Mouse (Mus musculus) stomach, postnatal 0 days (tissue): Measurements from ENCODE around the gene Chd5. TPM values are rescaled to one million over a fixed set of nuclear protein-coding genes. Genes with fewer than 3 reads are reported as not detected.

Source experiments
- ATAC-seq: fragments of 200-750 bp; cut with Nextera tagmentation; 2 replicates; pipeline ENCODE4 v1.8.0; 2017; ENCODE audit not compliant: low FRiP score, low TSS enrichment
- DNase-seq: peaks from one replicate; pipeline ENCODE4 v3.0.0-alpha.2; 2016; ENCODE audit warnings: low spot score
- H3K27ac ChIP-seq: fragments of 300-500 bp; sonication (generic); replicated peaks from 2 replicates; pipeline ENCODE4 v1.5.1; 2014; ENCODE audit warnings: mild to moderate bottlenecking, control low read depth
- H3K27me3 ChIP-seq: fragments of 300-500 bp; sonication (generic); 2 replicates; pipeline ENCODE4 v1.6.1; 2014; ENCODE audit warnings: low read length; ENCODE audit not compliant: control insufficient read depth, insufficient read depth
- H3K36me3 ChIP-seq: fragments of 300-500 bp; sonication (generic); 2 replicates; pipeline ENCODE4 v1.6.1; 2014; ENCODE audit warnings: low read length, mixed read lengths; ENCODE audit not compliant: control insufficient read depth, insufficient read depth
- H3K4me1 ChIP-seq: fragments of 300-500 bp; sonication (generic); replicated peaks from 2 replicates; pipeline ENCODE4 v1.6.1; 2014; ENCODE audit warnings: antibody characterized with exemption; ENCODE audit not compliant: control insufficient read depth, insufficient read depth
- H3K4me2 ChIP-seq: fragments of 300-500 bp; sonication (generic); replicated peaks from 2 replicates; pipeline ENCODE4 v1.6.1; 2014; ENCODE audit warnings: low read depth, mild to moderate bottlenecking, control low read depth, moderate library complexity
- H3K4me3 ChIP-seq: fragments of 300-500 bp; sonication (generic); 2 replicates; pipeline ENCODE4 v1.5.1; 2014; ENCODE audit warnings: low read depth, low read length, control low read depth
- H3K9ac ChIP-seq: fragments of 300-500 bp; sonication (generic); 2 replicates; pipeline ENCODE4 v1.6.1; 2014; ENCODE audit warnings: mild to moderate bottlenecking, low read length, control low read depth, mixed read lengths
- H3K9me3 ChIP-seq: fragments of 300-500 bp; sonication (generic); 2 replicates; pipeline ENCODE4 v1.6.1; 2016; ENCODE audit warnings: low read length; ENCODE audit not compliant: control insufficient read depth
- CTCF ChIP-seq: IDR thresholded peaks from 2 replicates; pipeline ENCODE4 v1.5.1; 2016; ENCODE audit warnings: antibody characterized with exemption, low read depth, mild to moderate bottlenecking, moderate library complexity
- EP300 ChIP-seq: optimal IDR thresholded peaks from 2 replicates; pipeline ENCODE3; 2016; ENCODE audit warnings: antibody characterized with exemption
- WGBS: fragments of 180-500 bp; shearing (Covaris S2); extraction: QIAGEN DNeasy Blood & Tissue Kit; methylation state at CpG from one replicate; pipeline ENCODE4 v1.1.7; 2014; 5-methylcytosine and 5-hydroxymethylcytosine counted together
- polyA plus RNA-seq: library from polyadenylated mRNA; unstranded; fragments of >200 nt; fragmentation: Nextera tagmentation; extraction: Ambion mirVana; gene quantifications from 2 replicates; pipeline ENCODE4 v1.2.1, GENCODE M21; 2015

Gene Chd5
- polyA plus RNA-seq, 1 experiment from 2014 or later: 1.9 TPM

GRCm38 (mm10) chr4:152300375-152300774 lies 38.1 kb upstream of the Chd5 start:
- no peak for ATAC-seq
- whole genome bisulfite sequencing: 92% methylated on average over 8 of the region's 8 CpGs

GRCm38 (mm10) chr4:152302012-152302411 lies 36.4 kb upstream of the Chd5 start:
- peaks cover 5% of the 10 kb centered on the region; the same call in 1 of the 2 replicates for H3K4me1 ChIP-seq
- H3K4me2 ChIP-seq: no peak overlapping the region
- H3K27ac ChIP-seq: no peak overlapping the region
- 75% methylated on average over 11 of the region's 11 CpGs for WGBS
- no peak for ATAC-seq
- no peaks in the 10 kb centered on the region for H3K9me3 ChIP-seq
- peaks cover 8% of the 10 kb centered on the region for H3K36me3 ChIP-seq
- H3K9ac ChIP-seq: no peak overlapping the region
- H3K4me3 ChIP-seq: no peak overlapping the region
- no peak for DNase-seq
- H3K27me3 ChIP-seq: no peaks in the 10 kb centered on the region
- TF ChIP-seq CTCF: no peak
- TF ChIP-seq EP300: no peak

More at GRCm38 (mm10) chr4:152300375-152300774, 38.1 kb upstream of the Chd5 start:
- H3K27me3 ChIP-seq: no peaks in the 10 kb centered on the region
- no peak for DNase-seq
- H3K9me3 ChIP-seq: no peaks in the 10 kb centered on the region
- no peak overlapping the region for H3K4me2 ChIP-seq
- TF ChIP-seq CTCF (no peak), EP300 (no peak)
- peaks cover 8% of the 10 kb centered on the region for H3K36me3 ChIP-seq
- no peak overlapping the region for H3K4me3 ChIP-seq
- H3K27ac ChIP-seq: no peak overlapping the region
- no peak overlapping the region for H3K9ac ChIP-seq
- H3K4me1 ChIP-seq: peaks cover 5% of the 10 kb centered on the region; the same call in 1 of the 2 replicates

GRCm38 (mm10) chr4:152303172-152303571 lies 35.3 kb upstream of the Chd5 start:
- Histone ChIP-seq H3K27ac (no peak overlapping the region), H3K4me2 (no peak overlapping the region), H3K4me1 (peaks cover 2% of the 10 kb centered on the region; the same call in 1 of the 2 replicates), H3K9me3 (no peaks in the 10 kb centered on the region), H3K4me3 (no peak overlapping the region), H3K36me3 (peaks cover 8% of the 10 kb centered on the region), H3K27me3 (no peaks in the 10 kb centered on the region), H3K9ac (no peak overlapping the region)
- ATAC-seq (no peak), DNase-seq (no peak)
- TF ChIP-seq EP300 (no peak), CTCF (no peak)
- WGBS: 92% methylated on average over 10 of the region's 10 CpGs

GRCm38 (mm10) chr4:152304685-152305084 lies 33.8 kb upstream of the Chd5 start:
- Histone ChIP-seq H3K4me1 (no peaks in the 10 kb centered on the region), H3K27ac (no peak overlapping the region), H3K27me3 (no peaks in the 10 kb centered on the region), H3K4me3 (no peak overlapping the region), H3K9ac (no peak overlapping the region), H3K4me2 (no peak overlapping the region), H3K9me3 (no peaks in the 10 kb centered on the region), H3K36me3 (peaks cover 12% of the 10 kb centered on the region)
- WGBS: 89% methylated on average over 6 of the region's 6 CpGs
- TF ChIP-seq EP300 (no peak), CTCF (no peak)
- no peak for ATAC-seq
- DNase-seq: no peak

GRCm38 (mm10) chr4:152305991-152306390 lies 32.5 kb upstream of the Chd5 start:
- Histone ChIP-seq H3K9me3 (no peaks in the 10 kb centered on the region), H3K9ac (no peak overlapping the region), H3K27ac (no peak overlapping the region), H3K27me3 (no peaks in the 10 kb centered on the region), H3K4me3 (no peak overlapping the region), H3K4me1 (no peaks in the 10 kb centered on the region), H3K36me3 (peaks cover 7% of the 10 kb centered on the region; the same call in 1 of the 2 replicates), H3K4me2 (no peak overlapping the region)
- 73% methylated on average over 6 of the region's 6 CpGs for WGBS
- DNase-seq: no peak
- no peak for ATAC-seq
- TF ChIP-seq EP300 (no peak), CTCF (no peak)

- H3K4me1 ChIP-seq: no peaks in the 10 kb centered on the region
- ATAC-seq (no peak), DNase-seq (no peak)
- H3K9me3 ChIP-seq: no peaks in the 10 kb centered on the region
- peaks cover 7% of the 10 kb centered on the region; the same call in 1 of the 2 replicates for H3K36me3 ChIP-seq
- H3K27me3 ChIP-seq: peaks cover 3% of the 10 kb centered on the region; the same call in 1 of the 2 replicates
- H3K9ac ChIP-seq: no peak overlapping the region
- no peak overlapping the region for H3K4me3 ChIP-seq
- 82% methylated on average over 9 of the region's 9 CpGs for WGBS
- H3K27ac ChIP-seq: no peak overlapping the region
- TF ChIP-seq CTCF: no peak
- TF ChIP-seq EP300: no peak
- no peak overlapping the region for H3K4me2 ChIP-seq
Observed at GRCm38 (mm10) chr4:152307542-152307941, 30.9 kb upstream of the Chd5 start.
